Mouse (Mus musculus) limb, embryonic 15.5 days (tissue): ENCODE measurements around the gene Gm13285. TPM values are rescaled to one million over a fixed set of nuclear protein-coding genes. Genes with fewer than 3 reads are reported as not detected.
"Not testable (repeated sequence)": the region's sequence is repeated elsewhere in the genome, so short reads cannot be mapped to it uniquely, and the experiment has no call there.

Experiments used
- ATAC-seq: fragments of 200-750 bp; cut with Nextera tagmentation; 2 replicates; pipeline ENCODE4 v1.8.0; 2017; ENCODE audit warnings: low read depth, moderate TSS enrichment; ENCODE audit not compliant: insufficient number of reproducible peaks, low FRiP score, low TSS enrichment
- H3K27ac ChIP-seq: fragments of 300-500 bp; sonication (generic); 2 replicates; pipeline ENCODE4 v1.5.1; 2015; ENCODE audit warnings: moderate library complexity, mild to moderate bottlenecking, inconsistent platforms
- H3K27me3 ChIP-seq: fragments of 300-500 bp; sonication (generic); 2 replicates; pipeline ENCODE4 v1.6.1; 2015; ENCODE audit warnings: inconsistent platforms
- H3K36me3 ChIP-seq: fragments of 300-500 bp; sonication (generic); 2 replicates; pipeline ENCODE4 v1.6.1; 2015; ENCODE audit warnings: inconsistent platforms
- H3K4me1 ChIP-seq: fragments of 300-500 bp; sonication (generic); 2 replicates; pipeline ENCODE4 v1.6.1; 2015; ENCODE audit warnings: inconsistent platforms
- H3K4me2 ChIP-seq: fragments of 300-500 bp; sonication (generic); 2 replicates; pipeline ENCODE4 v1.6.1; 2015; ENCODE audit warnings: mild to moderate bottlenecking, inconsistent platforms
- H3K4me3 ChIP-seq: fragments of 300-500 bp; sonication (generic); 2 replicates; pipeline ENCODE4 v1.5.1; 2015; ENCODE audit warnings: mild to moderate bottlenecking, inconsistent platforms
- H3K9ac ChIP-seq: fragments of 300-500 bp; sonication (generic); 2 replicates; pipeline ENCODE4 v1.6.1; 2015; ENCODE audit warnings: inconsistent platforms
- H3K9me3 ChIP-seq: fragments of 300-500 bp; sonication (generic); 2 replicates; pipeline ENCODE4 v1.6.1; 2016; ENCODE audit warnings: inconsistent platforms
- WGBS: fragments of 180-500 bp; shearing (Covaris S2); methylation state at CpG from one replicate; pipeline ENCODE4 v1.1.7; 2015; 5-methylcytosine and 5-hydroxymethylcytosine counted together
- polyA plus RNA-seq: library from polyadenylated mRNA; unstranded; fragments of >200 nt; fragmentation: Nextera tagmentation; extraction: Ambion mirVana; gene quantifications from 2 replicates; pipeline ENCODE4 v1.2.1, GENCODE M21; 2015

The Gm13285 gene
- polyA plus RNA-seq = 0.93 and 1.4 TPM in 2 replicates

DNA sequence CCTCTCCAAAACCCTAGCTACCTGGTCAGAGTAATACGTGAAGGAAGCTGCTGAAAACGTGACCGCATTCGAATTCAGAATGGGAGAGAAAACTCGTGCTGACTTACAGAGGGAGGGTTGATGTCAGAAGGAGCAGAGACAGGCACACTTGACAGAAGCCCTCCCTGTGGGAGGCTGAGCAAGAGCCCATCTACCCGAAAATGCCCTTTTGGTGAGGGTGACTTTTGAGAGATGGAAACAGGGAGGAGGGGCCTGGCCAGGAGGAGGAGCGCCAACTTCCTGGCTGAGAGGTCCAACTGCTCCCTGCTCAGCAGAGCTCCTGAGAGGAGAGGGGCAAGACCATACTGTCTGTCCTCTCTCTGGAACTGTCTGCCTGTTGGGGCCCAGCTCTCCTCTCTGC is at the start of gene Gm13285:
Gm13285 (plus strand) TSS at position 301 of the 400 bp plus-strand sequence.
- not testable (repeated sequence) for H3K27ac ChIP-seq, H3K4me1 ChIP-seq, ATAC-seq, H3K4me2 ChIP-seq, H3K9ac ChIP-seq, H3K9me3 ChIP-seq, H3K36me3 ChIP-seq, H3K4me3 ChIP-seq, H3K27me3 ChIP-seq
- 13% methylated on average over 5 of the region's 7 CpGs for WGBS

GRCm38 (mm10) chr4:88749926-88750325 is 49.5 kb upstream of the Gm13285 start:
- WGBS = 29% methylated on average over 6 of the region's 6 CpGs
- no peaks in the 10 kb centered on the region for H3K27me3 ChIP-seq
- H3K27ac ChIP-seq = no peak overlapping the region
- H3K36me3 ChIP-seq = no peaks in the 10 kb centered on the region
- H3K9me3 ChIP-seq = no peaks in the 10 kb centered on the region
- H3K4me2 ChIP-seq = no peak overlapping the region
- no peak overlapping the region for H3K4me3 ChIP-seq
- no peaks in the 10 kb centered on the region for H3K4me1 ChIP-seq
- no peak for ATAC-seq
- H3K9ac ChIP-seq = no peak overlapping the region

DNA sequence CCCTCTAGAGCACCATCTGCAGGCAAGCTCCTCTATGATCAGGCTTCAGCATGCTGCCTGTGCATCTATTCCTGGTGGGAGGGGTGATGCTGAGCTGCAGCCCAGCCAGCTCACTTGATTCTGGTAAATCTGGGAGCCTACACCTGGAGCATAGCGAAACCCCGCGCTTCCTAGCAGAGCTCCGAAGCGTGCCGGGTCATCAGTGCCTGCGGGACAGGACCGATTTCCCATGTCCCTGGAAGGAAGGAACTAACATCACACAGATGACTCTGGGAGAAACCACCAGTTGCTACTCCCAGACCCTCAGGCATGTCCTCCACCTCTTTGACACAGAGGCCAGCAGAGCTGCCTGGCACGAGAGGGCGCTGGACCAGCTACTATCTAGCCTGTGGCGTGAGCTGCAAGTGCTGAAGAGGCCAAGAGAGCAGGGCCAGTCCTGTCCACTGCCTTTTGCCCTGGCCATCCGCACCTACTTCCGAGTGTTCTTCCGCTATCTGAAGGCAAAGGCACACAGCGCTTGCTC is 44.6 kb upstream of the Gm13285 start, which contains the start of gene Gm13271:
Gm13271 (plus strand) TSS at position 51 of the 523 bp plus-strand sequence.
- H3K9me3 ChIP-seq, H3K36me3 ChIP-seq, H3K9ac ChIP-seq, H3K4me2 ChIP-seq, H3K27ac ChIP-seq, H3K4me3 ChIP-seq, H3K27me3 ChIP-seq, ATAC-seq, H3K4me1 ChIP-seq: not testable (repeated sequence)
- WGBS = 78% methylated on average over 15 of the region's 15 CpGs

GRCm38 (mm10) chr4:88756581-88757513 is 42.6 kb upstream of the Gm13285 start:
- H3K9me3 ChIP-seq, H3K27me3 ChIP-seq, H3K4me1 ChIP-seq, H3K36me3 ChIP-seq, ATAC-seq: not testable (repeated sequence)
- H3K9ac ChIP-seq = peak overlapping the region; percentile 55
- 11% methylated on average over 29 of the region's 31 CpGs for WGBS
- H3K27ac ChIP-seq = peak overlapping the region; percentile 96
- H3K4me2 ChIP-seq = peak overlapping the region; percentile 66
- peak overlapping the region; percentile 51 for H3K4me3 ChIP-seq

- not testable (repeated sequence) for H3K9ac ChIP-seq, H3K9me3 ChIP-seq, H3K27me3 ChIP-seq, H3K4me1 ChIP-seq, H3K36me3 ChIP-seq
- peak overlapping the region; percentile 66 for H3K4me2 ChIP-seq
- peak overlapping the region; percentile 96 for H3K27ac ChIP-seq
- peak; percentile 99 for ATAC-seq
- 0% methylated on average over 21 of the region's 21 CpGs for WGBS
- H3K4me3 ChIP-seq = peak overlapping the region; percentile 51
Measured at GRCm38 (mm10) chr4:88757628-88758031, 41.8 kb upstream of the Gm13285 start.

- H3K4me3 ChIP-seq, H3K4me2 ChIP-seq, H3K36me3 ChIP-seq, ATAC-seq, H3K9ac ChIP-seq, H3K27me3 ChIP-seq, H3K4me1 ChIP-seq, H3K9me3 ChIP-seq, H3K27ac ChIP-seq: not testable (repeated sequence)
- 80% methylated on average over 9 of the region's 9 CpGs for WGBS
Measured at GRCm38 (mm10) chr4:88758751-88759150, 40.7 kb upstream of the Gm13285 start.

DNA sequence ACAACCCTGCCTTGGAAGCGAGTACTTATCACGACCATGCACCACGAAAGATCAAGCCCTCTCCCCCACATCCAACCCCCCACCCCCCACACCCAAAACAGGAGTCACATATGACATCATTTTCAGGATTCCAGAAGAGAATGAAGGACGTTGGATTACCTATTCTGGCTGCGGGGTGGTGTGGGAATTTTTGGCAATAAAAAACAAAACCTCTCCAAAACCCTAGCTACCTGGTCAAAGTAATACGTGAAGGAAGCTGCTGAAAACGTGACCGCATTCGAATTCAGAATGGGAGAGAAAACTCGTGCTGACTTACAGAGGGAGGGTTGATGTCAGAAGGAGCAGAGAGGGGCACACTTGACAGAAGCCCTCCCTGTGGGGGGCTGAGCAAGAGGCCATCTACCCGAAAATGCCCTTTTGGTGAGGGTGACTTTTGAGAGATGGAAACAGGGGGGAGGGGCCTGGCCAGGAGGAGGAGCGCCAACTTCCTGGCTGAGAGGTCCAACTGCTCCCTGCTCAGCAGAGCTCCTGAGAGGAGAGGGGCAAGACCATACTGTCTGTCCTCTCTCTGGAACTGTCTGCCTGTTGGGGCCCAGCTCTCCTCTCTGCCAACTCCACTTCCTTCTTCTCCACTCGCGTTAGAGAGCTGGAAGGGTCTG is 39.7 kb upstream of the Gm13285 start, which contains the start of gene Gm13283:
Gm13283 (plus strand) TSS at position 510 of the 659 bp plus-strand sequence.
- not testable (repeated sequence) for H3K4me1 ChIP-seq, H3K27me3 ChIP-seq, ATAC-seq, H3K9me3 ChIP-seq, H3K9ac ChIP-seq, H3K36me3 ChIP-seq
- Histone ChIP-seq H3K4me3 (peak within 1 kb of the TSS; percentile 38), H3K27ac (peak within 1 kb of the TSS; percentile 81), H3K4me2 (peak within 1 kb of the TSS; percentile 50)
- WGBS = 15% methylated on average over 11 of the region's 14 CpGs

- not testable (repeated sequence) for H3K36me3 ChIP-seq, ATAC-seq, H3K9ac ChIP-seq, H3K4me1 ChIP-seq, H3K27me3 ChIP-seq, H3K9me3 ChIP-seq
- Histone ChIP-seq H3K4me3 (peak overlapping the region; percentile 38), H3K27ac (peak overlapping the region; percentile 81), H3K4me2 (peak overlapping the region; percentile 50)
- WGBS = 0% methylated on average over 26 of the region's 28 CpGs
Measured at GRCm38 (mm10) chr4:88760431-88760830, 39.0 kb upstream of the Gm13285 start.

DNA sequence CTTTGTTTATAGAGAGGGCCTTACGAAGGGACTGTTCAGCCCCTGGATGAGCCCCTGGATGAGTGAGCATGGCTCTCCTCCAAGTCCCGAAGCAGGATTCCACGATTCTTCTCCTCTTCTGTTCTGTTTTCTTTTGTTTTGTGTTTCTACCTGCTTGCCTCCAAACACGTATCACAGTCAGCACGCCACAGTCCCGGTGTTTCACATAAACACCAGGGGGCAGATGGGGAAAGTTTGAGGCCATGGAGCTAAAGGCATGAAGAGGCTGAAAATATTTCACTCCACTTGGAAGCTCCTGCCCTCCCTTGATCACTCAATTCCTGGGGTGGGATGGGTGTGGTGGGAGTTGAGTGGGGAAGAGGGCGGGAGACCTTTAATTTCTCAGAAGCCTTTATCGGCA is 37.7 kb upstream of the Gm13285 start:
- H3K27me3 ChIP-seq, H3K4me3 ChIP-seq, H3K27ac ChIP-seq, H3K4me1 ChIP-seq, H3K9me3 ChIP-seq, H3K9ac ChIP-seq, H3K4me2 ChIP-seq, ATAC-seq, H3K36me3 ChIP-seq: not testable (repeated sequence)
- 64% methylated on average over 6 of the region's 8 CpGs for WGBS

DNA sequence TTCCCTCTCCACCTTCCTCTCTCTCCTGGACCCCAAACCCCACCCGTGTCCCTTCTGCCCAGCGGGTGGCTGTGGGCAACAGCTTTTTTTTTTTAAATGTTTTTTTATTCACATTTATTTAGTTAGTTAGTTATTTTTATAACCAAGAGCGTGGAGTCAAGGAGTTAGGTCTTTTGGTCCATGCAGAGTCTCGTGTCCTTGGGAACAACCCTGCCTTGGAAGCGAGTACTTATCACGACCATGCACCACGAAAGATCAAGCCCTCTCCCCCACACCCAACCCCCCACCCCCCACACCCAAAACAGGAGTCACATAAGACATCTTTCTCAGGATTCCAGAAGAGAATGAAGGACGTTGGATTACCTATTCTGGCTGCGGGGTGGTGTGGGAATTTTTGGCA is 37.1 kb upstream of the Gm13285 start:
- H3K9ac ChIP-seq, H3K36me3 ChIP-seq, H3K9me3 ChIP-seq, H3K27me3 ChIP-seq, H3K4me2 ChIP-seq, H3K27ac ChIP-seq, H3K4me1 ChIP-seq, H3K4me3 ChIP-seq, ATAC-seq: not testable (repeated sequence)
- WGBS = 51% methylated on average over 9 of the region's 9 CpGs

GRCm38 (mm10) chr4:88763384-88764018 is 36.0 kb upstream of the Gm13285 start:
- WGBS = 2% methylated on average over 30 of the region's 42 CpGs
- not testable (repeated sequence) for H3K9me3 ChIP-seq, ATAC-seq, H3K9ac ChIP-seq, H3K36me3 ChIP-seq, H3K4me1 ChIP-seq, H3K27me3 ChIP-seq
- H3K27ac ChIP-seq = peak overlapping the region; percentile 77; the same call in 1 of the 2 replicates
- peak overlapping the region; percentile 51 for H3K4me2 ChIP-seq
- H3K4me3 ChIP-seq = peak overlapping the region; percentile 42
